Mouse (Mus musculus) adipocyte (in vitro differentiated cells): ENCODE measurements around the gene Plcxd1.
"Not testable (repeated sequence)": the region's sequence is repeated elsewhere in the genome, so short reads cannot be mapped to it uniquely, and the experiment has no call there.

Experiments used
- DNase-seq: peaks from one replicate; pipeline ENCODE4 v3.0.0-alpha.2; 2016; ENCODE audit warnings: low spot score

Plcxd1 gene

DNA sequence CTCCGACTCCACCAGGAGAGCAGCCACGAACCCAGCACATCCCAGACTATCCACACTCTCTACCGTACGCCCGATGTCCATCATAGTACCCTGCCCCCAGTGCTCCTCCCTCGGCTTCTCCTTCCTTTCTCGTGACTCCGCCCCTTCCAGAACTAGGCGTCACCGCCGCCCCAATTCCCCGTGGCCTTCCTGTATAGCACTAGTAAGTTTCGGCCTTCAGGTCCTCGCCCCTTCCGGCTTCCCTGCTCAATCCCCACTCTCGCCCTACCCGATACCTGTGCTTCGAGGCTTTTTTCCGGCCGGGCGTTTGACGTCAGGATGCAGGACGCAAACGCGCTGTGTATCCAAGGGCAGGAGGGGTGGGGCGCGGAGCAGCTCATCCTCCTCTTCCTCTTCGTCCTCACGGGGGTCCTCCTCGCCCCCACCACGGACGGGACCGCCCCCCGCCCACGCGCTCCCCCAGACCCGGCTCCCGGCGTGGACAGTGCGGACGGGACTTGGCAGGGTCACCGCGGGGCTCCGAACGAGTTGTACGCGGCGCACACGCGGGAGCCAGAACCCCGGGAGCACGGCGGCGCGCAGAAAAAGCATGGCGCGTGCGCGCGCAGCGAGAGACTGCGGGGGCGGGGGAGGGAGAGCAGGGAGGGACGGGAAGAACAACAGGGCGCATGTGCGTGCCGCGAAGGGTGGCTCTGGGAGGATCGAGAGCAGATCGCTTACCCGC is 8.0 kb downstream of the Plcxd1 start, which contains the start of gene Gtpbp6:
Gene Gtpbp6 (minus strand): TSS at position 617 of the 724 bp plus-strand sequence.
- peak; percentile 99 for DNase-seq

DNA sequence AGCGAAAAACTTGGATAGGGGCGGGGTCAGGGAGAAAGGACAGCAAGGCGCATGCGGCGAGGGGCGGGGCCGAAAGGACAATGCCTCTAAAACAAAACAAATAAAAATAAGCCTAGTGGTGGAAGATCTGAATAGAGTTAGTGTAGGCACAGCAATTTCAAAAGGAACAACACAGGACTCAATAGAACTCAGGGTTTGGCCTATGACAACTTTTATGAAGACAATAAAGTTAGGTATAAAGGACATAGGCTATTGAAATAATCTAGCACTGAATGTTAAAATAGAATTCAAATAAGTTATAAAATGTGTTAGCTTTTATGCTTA is 8.5 kb downstream of the Plcxd1 start:
- DNase-seq = no peak

DNA sequence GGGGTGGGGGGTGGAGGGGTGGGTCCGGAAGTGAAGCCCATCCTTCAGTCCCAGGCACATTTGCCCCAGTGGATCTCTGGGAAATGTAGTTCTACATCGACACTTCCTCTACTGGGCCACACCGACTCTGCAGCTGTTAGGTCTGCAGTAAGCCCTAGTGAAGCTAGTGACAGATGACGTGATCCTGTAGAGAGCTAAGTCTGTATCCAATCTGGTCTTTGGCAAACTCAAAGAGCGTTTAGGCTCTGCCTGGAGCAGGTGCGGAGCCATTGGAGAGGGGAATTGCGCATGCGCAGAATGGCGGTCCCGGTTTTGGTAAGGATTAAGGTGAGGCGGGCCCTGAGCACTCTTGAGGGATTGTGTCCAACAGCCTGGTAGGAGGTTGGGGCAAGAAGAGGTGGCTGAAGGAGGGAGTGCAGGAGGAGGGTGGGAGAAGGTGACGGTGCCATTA is 10.2 kb downstream of the Plcxd1 start, which contains the start of gene Zfp605:
Gene Zfp605 (plus strand): TSS at position 102 of the 451 bp plus-strand sequence.
- peak; percentile 79 for DNase-seq

DNA sequence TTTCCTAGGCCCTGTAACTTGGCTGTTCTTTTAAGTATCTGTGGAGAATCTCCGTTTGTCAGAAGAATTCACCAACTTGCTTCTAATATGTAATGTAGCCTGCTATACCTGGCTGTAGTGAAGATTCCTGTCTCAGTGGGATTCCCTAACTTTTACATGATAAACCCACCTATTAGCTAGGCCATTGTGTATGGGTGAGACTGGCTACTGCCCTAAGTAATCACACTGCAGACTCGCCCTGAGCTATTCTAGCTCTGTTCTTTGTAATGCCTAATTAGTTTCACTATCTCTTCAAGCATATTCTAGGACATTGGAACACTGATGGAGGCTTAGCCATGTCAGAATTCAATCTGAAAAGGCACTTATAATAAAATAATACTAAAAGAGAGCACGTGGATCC is 22.6 kb downstream of the Plcxd1 start:
- DNase-seq = not testable (repeated sequence)

DNA sequence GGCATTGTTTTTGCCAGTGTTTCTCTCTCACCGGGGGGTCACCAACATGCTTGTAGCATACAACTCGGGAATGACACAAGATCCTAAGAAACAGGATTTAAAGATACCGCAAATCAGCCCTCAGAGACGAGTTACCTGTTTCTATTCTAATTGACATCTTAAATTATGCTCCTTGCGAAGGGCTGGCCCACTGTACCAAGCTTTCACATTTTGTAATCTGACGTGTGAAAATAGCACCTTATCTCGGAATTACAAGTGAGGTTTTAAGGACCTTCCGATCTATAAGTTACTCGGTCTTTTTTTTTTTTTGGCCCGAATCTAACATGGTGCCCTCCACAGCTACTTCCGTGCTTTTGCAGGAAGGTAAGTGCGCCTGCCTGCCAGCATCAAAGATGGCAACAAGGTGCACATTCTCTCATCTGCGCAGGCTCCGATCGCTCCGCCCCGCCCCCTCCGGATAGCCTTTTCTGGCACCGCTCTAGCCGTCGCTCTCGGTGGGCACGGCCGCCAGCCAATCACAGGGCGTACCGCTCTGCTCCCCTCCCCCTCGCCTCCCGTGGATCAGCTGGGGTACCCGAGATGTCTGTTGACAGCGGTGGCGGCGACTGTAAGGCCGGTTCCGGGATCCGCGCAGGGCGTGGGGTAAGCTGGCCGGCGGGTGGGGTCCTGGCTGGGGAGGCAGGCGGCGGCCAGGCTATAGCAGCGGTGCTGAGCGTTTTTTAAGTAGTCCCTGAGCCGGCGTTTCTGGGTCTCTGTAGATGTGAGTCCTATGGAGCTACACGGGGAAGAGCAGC is 35.7 kb downstream of the Plcxd1 start, which contains the start of gene Chfr:
Gene Chfr (plus strand): TSS at position 550 of the 794 bp plus-strand sequence.
- peak; percentile 96 for DNase-seq

DNA sequence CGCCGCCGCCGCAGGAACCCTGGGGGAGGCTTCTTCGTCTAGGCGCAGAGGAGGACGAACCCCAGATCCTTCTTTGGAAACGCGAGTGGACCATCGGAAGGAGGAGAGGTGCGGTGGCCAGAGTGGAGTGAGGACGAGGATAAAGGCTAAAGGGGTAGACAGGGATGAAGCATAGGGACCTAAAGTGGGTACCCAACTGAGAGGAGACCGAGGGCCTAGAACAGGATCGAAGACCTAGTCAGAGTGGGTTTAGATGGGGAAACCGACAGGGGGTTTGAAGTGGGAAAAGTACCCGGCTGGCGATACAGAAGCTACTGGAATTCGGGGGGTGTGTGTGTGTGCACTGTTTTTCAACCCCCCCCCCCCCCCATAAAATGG is 36.3 kb downstream of the Plcxd1 start:
- no peak for DNase-seq

DNA sequence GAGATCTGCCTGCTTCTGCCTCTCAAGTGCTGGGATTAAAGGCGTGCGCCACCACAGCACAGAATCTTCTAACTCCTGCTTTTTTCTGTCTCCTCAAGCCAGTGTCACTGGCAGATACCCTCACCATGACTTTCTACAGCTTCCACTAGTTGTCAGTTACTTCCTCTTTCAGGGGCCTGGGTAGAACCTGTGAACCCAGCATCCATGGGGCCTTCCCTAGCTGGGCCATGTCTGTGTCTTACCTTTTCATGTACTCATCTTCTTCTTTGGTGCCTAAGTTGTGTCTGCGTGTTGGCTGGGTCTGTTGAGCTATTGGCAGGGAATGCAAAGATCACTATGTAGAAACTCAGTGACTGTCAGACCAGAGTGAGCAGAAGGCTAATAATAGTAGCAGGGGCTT is 38.0 kb downstream of the Plcxd1 start:
- DNase-seq = no peak

DNA sequence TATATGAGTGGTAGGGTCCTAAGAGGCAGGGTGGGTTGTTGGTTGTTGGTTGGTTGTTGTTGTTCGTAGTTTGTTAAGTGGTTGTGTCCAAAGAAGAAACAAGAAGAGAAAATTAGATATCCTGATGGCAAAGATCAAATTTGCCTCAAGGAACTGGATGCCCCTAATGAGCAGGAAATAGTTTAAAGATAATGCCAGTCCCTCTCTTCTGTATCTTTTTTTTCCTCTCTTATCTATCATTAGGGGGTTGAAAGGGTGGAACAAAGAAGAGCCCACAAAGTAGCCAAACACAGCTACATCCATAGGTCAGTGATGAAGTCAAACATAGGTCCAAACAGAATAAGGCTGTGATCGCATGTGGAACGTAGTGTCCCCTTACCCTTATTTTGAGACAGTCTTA is 39.6 kb downstream of the Plcxd1 start:
- no peak for DNase-seq

DNA sequence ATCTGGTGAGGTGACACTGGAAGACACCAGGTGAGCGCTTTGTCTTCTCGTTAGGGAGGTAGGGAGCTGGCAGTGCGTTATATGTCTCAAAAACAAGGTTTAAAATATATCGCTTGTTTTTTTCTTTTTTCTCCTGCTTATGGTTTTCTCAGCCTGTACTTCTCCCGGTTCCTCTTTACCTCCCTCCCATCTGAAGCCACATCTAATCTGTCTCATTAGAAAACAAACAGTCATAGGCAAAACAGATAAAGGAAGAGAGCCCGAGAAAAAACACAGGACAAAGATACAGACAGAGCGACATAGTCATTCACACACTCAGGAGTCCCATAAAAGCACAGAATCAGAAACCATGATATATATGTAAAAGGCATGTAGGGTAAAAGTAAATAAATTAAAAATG is 40.7 kb downstream of the Plcxd1 start:
- DNase-seq = no peak

DNA sequence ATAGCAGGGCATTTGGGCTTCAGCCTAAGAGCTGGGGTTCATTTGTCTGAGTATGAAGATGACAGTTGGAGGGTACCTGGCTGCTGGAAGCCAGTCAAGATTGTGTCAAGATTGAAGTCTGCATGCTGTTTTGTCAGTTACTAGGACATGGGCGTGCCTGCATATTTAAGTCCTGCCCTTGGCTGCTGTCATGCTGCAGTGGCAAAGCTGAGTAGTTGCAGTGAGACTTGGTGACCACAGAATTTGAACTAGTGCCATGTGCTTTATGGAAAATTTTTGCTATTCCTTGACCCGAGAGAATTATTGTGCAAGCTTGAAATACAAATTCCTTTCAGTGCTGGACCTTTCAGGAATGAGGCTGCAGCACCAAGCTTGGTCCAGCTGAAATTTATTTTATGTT is 42.5 kb downstream of the Plcxd1 start:
- DNase-seq = peak; percentile 92

DNA sequence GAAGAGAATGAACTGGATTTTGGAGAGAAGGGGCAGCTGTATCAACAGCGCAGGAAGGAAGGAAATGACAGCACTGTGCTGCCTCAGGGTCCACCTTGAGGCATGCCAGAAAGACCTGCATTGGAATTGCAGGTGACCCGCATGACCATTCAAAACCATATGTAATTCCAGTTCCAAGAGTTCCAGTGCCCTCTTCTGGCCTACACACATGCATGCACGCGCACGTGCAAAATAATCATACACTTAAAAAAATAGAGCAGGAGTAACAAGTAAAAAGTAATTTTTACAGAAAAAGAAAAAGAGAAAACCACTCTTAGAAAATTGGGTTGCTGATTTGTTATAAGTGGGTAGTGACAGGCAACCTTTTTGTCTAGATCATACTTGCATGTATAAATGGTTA is 43.2 kb downstream of the Plcxd1 start:
- DNase-seq = peak; percentile 32
